Mouse (Mus musculus): ENCODE results near the gene Hist2h2aa2.
"Not testable (repeated sequence)": the region's sequence is repeated elsewhere in the genome, so short reads cannot be mapped to it uniquely, and the experiment has no call there.

DNA sequence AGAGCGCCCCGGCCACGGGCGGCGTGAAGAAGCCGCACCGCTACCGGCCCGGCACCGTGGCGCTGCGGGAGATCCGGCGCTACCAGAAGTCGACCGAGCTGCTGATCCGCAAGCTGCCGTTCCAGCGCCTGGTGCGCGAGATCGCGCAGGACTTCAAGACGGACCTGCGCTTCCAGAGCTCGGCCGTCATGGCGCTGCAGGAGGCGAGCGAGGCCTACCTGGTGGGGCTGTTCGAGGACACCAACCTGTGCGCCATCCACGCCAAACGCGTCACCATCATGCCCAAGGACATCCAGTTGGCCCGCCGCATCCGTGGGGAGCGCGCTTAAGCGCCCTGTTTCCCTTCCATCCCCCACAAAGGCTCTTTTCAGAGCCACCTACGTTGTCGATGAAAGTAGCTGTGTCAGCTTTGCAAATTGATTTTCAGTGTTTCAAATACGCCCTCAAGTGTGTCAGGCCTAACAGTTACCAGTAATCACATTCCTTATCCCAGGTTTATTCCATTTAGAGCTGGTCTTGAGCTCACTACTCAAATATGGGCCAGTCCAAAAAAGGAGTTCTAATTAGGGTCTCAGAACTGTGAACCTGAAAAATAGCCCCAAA is 28.8 kb upstream of the Hist2h2aa2 start:
- not testable (repeated sequence) for TF ChIP-seq ZNF384 (IDR thresholded peaks at IDR 0.05; ENCODE audit: low read depth, low read length); HCFC1 (IDR thresholded peaks at IDR 0.05; ENCODE audit: borderline replicate concordance, insufficient read depth, low read length)

Measured in ES-E14 (cell line).